21 mouse cellular contexts compared by ENCODE assay signal in the genomic region with DNA sequence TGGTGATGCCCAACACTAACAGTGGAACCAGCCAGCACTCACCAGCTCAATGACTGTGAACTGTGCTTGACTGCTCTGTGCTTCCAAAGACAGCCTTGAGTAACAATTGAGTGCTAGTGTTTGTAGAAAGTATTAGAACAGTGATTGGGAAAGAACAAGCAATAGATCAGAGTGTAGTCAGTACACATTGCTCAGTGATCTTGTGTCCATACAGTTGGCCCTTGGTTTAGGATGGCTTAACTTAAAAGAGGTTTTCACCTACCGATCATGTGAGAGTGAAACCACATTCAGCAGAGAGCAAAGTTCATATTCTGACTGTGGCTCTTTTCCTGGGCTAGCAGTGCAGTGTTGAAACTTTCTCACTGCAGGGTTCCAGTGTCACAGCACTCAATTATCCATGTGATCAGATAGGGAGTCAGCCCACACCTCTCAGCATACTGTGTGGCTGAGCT. TPM values are rescaled to one million over a fixed set of nuclear protein-coding genes. Genes with fewer than 3 reads are reported as not detected.
DNase-seq lines count a peak whose midpoint lies in the region; ATAC-seq lines count a peak whose summit lies in the region.
"Had no signal": no experiment of that assay in that cellular context is flagged by ENCODE, and none has a peak within 500 bp of the region (broad histone marks: within the 10 kb centered on the region; RNA-seq: fewer than 3 reads in every experiment).

No protein-coding gene starts in this region.

- WGBS in intestine, embryonic 15.5 days, result 63% methylated on average over 1 of the region's 1 CpGs
- 50% methylated on average over 1 of the region's 1 CpGs for WGBS in liver, embryonic 16.5 days (ENCODE audit: insufficient replicate concordance)
- 94% methylated on average over 1 of the region's 1 CpGs for WGBS in limb, embryonic 10.5 days

- no peaks in the 10 kb centered on the region for H3K36me3 ChIP-seq in intestine, embryonic 15.5 days
- no peaks in the 10 kb centered on the region for H3K36me3 ChIP-seq in liver, embryonic 16.5 days (ENCODE audit: control insufficient read depth, insufficient read depth)
- H3K36me3 ChIP-seq in limb, embryonic 10.5 days, result no peaks in the 10 kb centered on the region
- H3K36me3 ChIP-seq: embryonic facial prominence, embryonic 12.5 days; G1E; hindbrain, embryonic 12.5 days; neural tube, embryonic 12.5 days had no signal

- H3K9ac ChIP-seq in intestine, embryonic 15.5 days, result no peak overlapping the region
- H3K9ac ChIP-seq in liver, embryonic 16.5 days (ENCODE audit: low read depth, low read length), result no peak overlapping the region
- H3K9ac ChIP-seq: embryonic facial prominence, embryonic 12.5 days; forebrain, postnatal 0 days; hindbrain, embryonic 12.5 days; lung, embryonic 14.5 days; neural tube, embryonic 12.5 days had no signal

- ATAC-seq in intestine, embryonic 15.5 days, result peak; percentile 96
- ATAC-seq in liver, embryonic 16.5 days (ENCODE audit: low read depth), result peak; percentile 79
- no peak for ATAC-seq in erythroblast, adult 5-6 weeks (replicated peaks; ENCODE audit: low FRiP score, poor library complexity, severe bottlenecking)
- ATAC-seq: forebrain, postnatal 0 days had no signal

- H3K4me3 ChIP-seq in intestine, embryonic 15.5 days (replicated peaks), result no peak overlapping the region
- no peak overlapping the region for H3K4me3 ChIP-seq in liver, embryonic 16.5 days (ENCODE audit: low read depth, low read length)
- H3K4me3 ChIP-seq in limb, embryonic 10.5 days, result no peak overlapping the region
- H3K4me3 ChIP-seq: embryonic facial prominence, embryonic 12.5 days; hindbrain, embryonic 12.5 days; neural tube, embryonic 12.5 days had no signal

- peak; percentile 19 for DNase-seq in lung, postnatal 25 days (ENCODE audit: low spot score)
- DNase-seq in lung, adult 18-20 months, result no peak
- peak; percentile 13 for DNase-seq in yolk sac, embryonic 10.5 days (ENCODE audit: low spot score)
- no peak for DNase-seq in limb, embryonic 10.5 days (ENCODE audit: low spot score)
- no peak for DNase-seq in ovary, postnatal 36 days (ENCODE audit: low spot score)
- DNase-seq: adrenal gland, postnatal 36 days; cerebellum, adult 8-10 months; forebrain, postnatal 0 days; kidney, adult 18-20 months; kidney, postnatal 25 days; lung, embryonic 14.5 days; right cerebral cortex, postnatal 14 days; thymus, adult 2 months had no signal

- H3K4me1 ChIP-seq in intestine, embryonic 15.5 days (replicated peaks), result no peaks in the 10 kb centered on the region
- H3K4me1 ChIP-seq in liver, embryonic 16.5 days (ENCODE audit: control insufficient read depth, low read depth, low read length), result no peaks in the 10 kb centered on the region; the same call in 1 of the 2 replicates
- no peaks in the 10 kb centered on the region for H3K4me1 ChIP-seq in limb, embryonic 10.5 days
- H3K4me1 ChIP-seq: embryonic facial prominence, embryonic 12.5 days; hindbrain, embryonic 12.5 days; neural tube, embryonic 12.5 days had no signal

- H3K4me2 ChIP-seq in intestine, embryonic 15.5 days (replicated peaks), result no peak overlapping the region
- no peak overlapping the region for H3K4me2 ChIP-seq in liver, embryonic 16.5 days (ENCODE audit: low read depth, low read length)
- H3K4me2 ChIP-seq: embryonic facial prominence, embryonic 12.5 days; hindbrain, embryonic 12.5 days; lung, embryonic 14.5 days; midbrain, embryonic 11.5 days; neural tube, embryonic 12.5 days had no signal

- H3K27ac ChIP-seq in intestine, embryonic 15.5 days, result peak overlapping the region; percentile 19; the same call in 1 of the 2 replicates
- no peak overlapping the region for H3K27ac ChIP-seq in liver, embryonic 16.5 days (ENCODE audit: low read length)
- H3K27ac ChIP-seq in limb, embryonic 10.5 days, result no peak overlapping the region
- H3K27ac ChIP-seq: embryonic facial prominence, embryonic 12.5 days; hindbrain, embryonic 12.5 days; neural tube, embryonic 12.5 days had no signal

- H3K27me3 ChIP-seq in intestine, embryonic 15.5 days (replicated peaks), result no peaks in the 10 kb centered on the region
- peaks cover 6% of the 10 kb centered on the region for H3K27me3 ChIP-seq in liver, embryonic 16.5 days (ENCODE audit: control insufficient read depth, insufficient read depth, low read depth, low read length)
- no peaks in the 10 kb centered on the region for H3K27me3 ChIP-seq in limb, embryonic 10.5 days (ENCODE audit: low read depth, poor library complexity, severe bottlenecking)
- H3K27me3 ChIP-seq: embryonic facial prominence, embryonic 12.5 days; hindbrain, embryonic 12.5 days; neural tube, embryonic 12.5 days had no signal

- no peaks in the 10 kb centered on the region for H3K9me3 ChIP-seq in intestine, embryonic 15.5 days
- no peaks in the 10 kb centered on the region for H3K9me3 ChIP-seq in liver, embryonic 16.5 days (replicated peaks; ENCODE audit: control insufficient read depth, low read length)
- no peaks in the 10 kb centered on the region for H3K9me3 ChIP-seq in limb, embryonic 10.5 days (replicated peaks)
- H3K9me3 ChIP-seq: embryonic facial prominence, embryonic 12.5 days; hindbrain, embryonic 12.5 days; neural tube, embryonic 12.5 days had no signal

RNA-seq across cellular contexts. Expression of gene Rapgef5, which starts 38.4 kb away (rescaled TPM):
- 9.8 and 10.2 TPM in 2 replicates for polyA plus RNA-seq in intestine, embryonic 15.5 days (2015; fragmentation: Nextera tagmentation; extraction: Ambion mirVana)
- polyA plus RNA-seq in liver, embryonic 16.5 days (2015; fragmentation: Nextera tagmentation; extraction: Ambion mirVana), result 1.4 and 2.2 TPM in 2 replicates
- 5.8 and 6.3 TPM in 2 replicates for polyA plus RNA-seq in limb, embryonic 10.5 days (2016; fragmentation: Nextera tagmentation; extraction: Ambion mirVana)
- total RNA-seq in erythroblast, adult 5-6 weeks (2015; ENCODE audit: low replicate concordance), result 0.19 and 2.9 TPM in 2 replicates
- total RNA-seq in erythroblast, adult 5-6 weeks (2017; ENCODE audit: low replicate concordance), result 0.56 and 0.94 TPM in 2 replicates
- polyA plus RNA-seq: G1E had no signal

Comparison
In these comparisons a context has a peak if more than half of its experiments do, and no peak if none do; other contexts are left out.
1. DNase-seq: peak in lung, postnatal 25 days (single experiment) and yolk sac, embryonic 10.5 days (single experiment); none in lung, adult 18-20 months (0 of 2), limb, embryonic 10.5 days (single experiment) and ovary, postnatal 36 days (single experiment).